Mouse (Mus musculus) CH12.LX (cell line): ENCODE measurements at regions not wholly inside any gene's neighbourhood (a gene's known extent, or its start where the extent isn't known, plus 50 kb on each side); places are given as distances from the start of the nearest gene placed in this dataset.

Source experiments
- DNase-seq: peaks from one replicate; pipeline ENCODE4 v3.0.0-alpha.2; 2013; ENCODE audit errors: extremely low read depth
- H3K27ac ChIP-seq: 2 replicates; pipeline ENCODE4 v1.5.1; 2012; ENCODE audit warnings: low read depth, mild to moderate bottlenecking, control low read depth, moderate library complexity; ENCODE audit not compliant: insufficient read depth
- H3K27me3 ChIP-seq: replicated peaks from 2 replicates; pipeline ENCODE3; 2012; ENCODE audit warnings: inconsistent platforms
- H3K36me3 ChIP-seq, 2 experiments: replicated peaks in 1 of 2; 2 replicates each; pipeline versions ENCODE3 to v1.6.1; 2012; ENCODE audit warnings: inconsistent platforms in 1 of 2, low read length in 1 of 2, mild to moderate bottlenecking in 1 of 2, mixed read lengths in 1 of 2, moderate library complexity in 1 of 2; ENCODE audit not compliant: control insufficient read depth in 1 of 2, insufficient read depth in 1 of 2
- H3K4me1 ChIP-seq, 2 experiments: 2 replicates each; pipeline ENCODE4 v1.6.1; 2012; ENCODE audit warnings: inconsistent platforms in 1 of 2, moderate library complexity in 1 of 2; ENCODE audit not compliant: insufficient read depth in 2 of 2, control insufficient read depth in 1 of 2
- H3K4me2 ChIP-seq: 2 replicates; pipeline ENCODE4 v1.6.1; 2012; ENCODE audit warnings: low read depth, mild to moderate bottlenecking, control low read depth; ENCODE audit not compliant: poor library complexity, insufficient read depth, severe bottlenecking
- H3K4me3 ChIP-seq, 3 experiments: fragments of 150-350 bp in 1 of 3; sonication (generic) in 1 of 3; replicated peaks in 1 of 3; 2 replicates each; pipeline versions ENCODE3 to v1.5.1; 2011 to 2012; ENCODE audit warnings: low read depth in 2 of 3, low read length in 2 of 3, mild to moderate bottlenecking in 2 of 3, moderate library complexity in 2 of 3, control low read depth in 1 of 3, improper control_type of control experiment in 1 of 3, inconsistent platforms in 1 of 3, mixed read lengths in 1 of 3; ENCODE audit not compliant: poor library complexity in 1 of 3
- H3K79me2 ChIP-seq: replicated peaks from 2 replicates; pipeline ENCODE4 v1.6.1; 2012; ENCODE audit warnings: mild to moderate bottlenecking, moderate library complexity; ENCODE audit not compliant: control insufficient read depth, poor library complexity, insufficient read depth, severe bottlenecking; ENCODE audit errors: extremely low read depth
- H3K9ac ChIP-seq: 2 replicates; pipeline ENCODE4 v1.6.1; 2012; ENCODE audit warnings: low read depth, mild to moderate bottlenecking, control low read depth, moderate library complexity; ENCODE audit not compliant: insufficient read depth
- H3K9me3 ChIP-seq: replicated peaks from 2 replicates; pipeline ENCODE3; 2012; ENCODE audit warnings: low read length, inconsistent platforms, mixed read lengths
- BHLHE40 ChIP-seq: IDR thresholded peaks from 2 replicates; pipeline ENCODE4 v1.6.1; 2011; ENCODE audit warnings: mild to moderate bottlenecking, low read depth, low read length, improper control_type of control experiment
- CHD1 ChIP-seq: IDR thresholded peaks from 2 replicates; pipeline ENCODE4 v1.6.1; 2012; ENCODE audit warnings: low read depth, low read length, improper control_type of control experiment, inconsistent platforms
- CTCF ChIP-seq, 2 experiments: IDR thresholded peaks in 1 of 2; conservative IDR thresholded peaks in 1 of 2; 2 replicates each; pipeline ENCODE4 v1.5.1; 2011 to 2012; ENCODE audit warnings: low read depth in 2 of 2, low read length in 2 of 2, improper control_type of control experiment in 1 of 2, inconsistent platforms in 1 of 2, mild to moderate bottlenecking in 1 of 2, moderate library complexity in 1 of 2
- EP300 ChIP-seq: IDR thresholded peaks from 2 replicates; pipeline ENCODE4 v1.6.1; 2011; ENCODE audit warnings: low read length, improper control_type of control experiment
- ETS1 ChIP-seq: conservative IDR thresholded peaks from 2 replicates; pipeline ENCODE4 v1.6.1; 2012; ENCODE audit warnings: low read depth, mild to moderate bottlenecking, inconsistent platforms, low read length, improper control_type of control experiment, moderate library complexity
- GABPA ChIP-seq: IDR thresholded peaks from 2 replicates; pipeline ENCODE4 v1.6.1; 2012; ENCODE audit warnings: low read depth, low read length, improper control_type of control experiment, inconsistent platforms; ENCODE audit not compliant: insufficient replicate concordance
- IRF4 ChIP-seq: IDR thresholded peaks from 2 replicates; pipeline ENCODE4 v1.6.1; 2014; ENCODE audit warnings: low read depth, mild to moderate bottlenecking, inconsistent platforms, low read length, improper control_type of control experiment
- JUN ChIP-seq: IDR thresholded peaks from 2 replicates; pipeline ENCODE4 v1.6.1; 2011; ENCODE audit warnings: low read depth, mild to moderate bottlenecking, low read length, improper control_type of control experiment, moderate library complexity; ENCODE audit not compliant: insufficient read depth
- JUND ChIP-seq: conservative IDR thresholded peaks from 2 replicates; pipeline ENCODE4 v1.6.1; 2011; ENCODE audit warnings: low read depth, low read length, improper control_type of control experiment
- KAT2A ChIP-seq: IDR thresholded peaks from 2 replicates; pipeline ENCODE4 v1.6.1; 2012; ENCODE audit warnings: low read length, improper control_type of control experiment, inconsistent platforms; ENCODE audit not compliant: insufficient replicate concordance
- MAFK ChIP-seq: IDR thresholded peaks from 2 replicates; pipeline ENCODE4 v1.6.1; 2011; ENCODE audit warnings: low read length, improper control_type of control experiment; ENCODE audit not compliant: insufficient replicate concordance
- MAX ChIP-seq: IDR thresholded peaks from 2 replicates; pipeline ENCODE4 v1.6.1; 2011; ENCODE audit warnings: low read length, improper control_type of control experiment
- MYC ChIP-seq: IDR thresholded peaks from 2 replicates; pipeline ENCODE4 v1.6.1; 2011; ENCODE audit warnings: low read depth, mild to moderate bottlenecking, improper control_type of control experiment, low read length
- POLR2A ChIP-seq: IDR thresholded peaks from 2 replicates; pipeline ENCODE4 v1.6.1; 2011; ENCODE audit warnings: low read depth, mild to moderate bottlenecking, improper control_type of control experiment, low read length
- POLR2AphosphoS2 ChIP-seq: IDR thresholded peaks from 2 replicates; pipeline ENCODE4 v1.6.1; 2011; ENCODE audit warnings: low read depth, low read length, improper control_type of control experiment
- RAD21 ChIP-seq: IDR thresholded peaks from 2 replicates; pipeline ENCODE4 v1.6.1; 2011; ENCODE audit warnings: low read depth, mild to moderate bottlenecking, low read length, improper control_type of control experiment, moderate library complexity
- SIN3A ChIP-seq: IDR thresholded peaks from 2 replicates; pipeline ENCODE4 v1.6.1; 2012; ENCODE audit warnings: low read length, improper control_type of control experiment, inconsistent platforms
- SMC3 ChIP-seq: IDR thresholded peaks from 2 replicates; pipeline ENCODE4 v1.6.1; 2011; ENCODE audit warnings: low read depth, low read length, improper control_type of control experiment
- TBP ChIP-seq: conservative IDR thresholded peaks from 2 replicates; pipeline ENCODE4 v1.6.1; 2011; ENCODE audit warnings: low read depth, low read length, improper control_type of control experiment
- TCF12 ChIP-seq: IDR thresholded peaks from 2 replicates; pipeline ENCODE4 v1.6.1; 2014; ENCODE audit warnings: low read depth, mild to moderate bottlenecking, inconsistent platforms, low read length, improper control_type of control experiment
- UBTF ChIP-seq: IDR thresholded peaks from 2 replicates; pipeline ENCODE4 v1.6.1; 2012; ENCODE audit warnings: low read depth, mild to moderate bottlenecking, inconsistent platforms, low read length, improper control_type of control experiment, moderate library complexity
- USF1 ChIP-seq: IDR thresholded peaks from 2 replicates; pipeline ENCODE4 v1.6.1; 2014; ENCODE audit warnings: low read depth, mild to moderate bottlenecking, inconsistent platforms, low read length, improper control_type of control experiment
- USF2 ChIP-seq: conservative IDR thresholded peaks from 2 replicates; pipeline ENCODE4 v1.6.1; 2011; ENCODE audit warnings: low read depth, low read length, improper control_type of control experiment
- ZC3H11A ChIP-seq: IDR thresholded peaks from 2 replicates; pipeline ENCODE4 v1.6.1; 2012; ENCODE audit warnings: low read depth, mild to moderate bottlenecking, inconsistent platforms, low read length, improper control_type of control experiment
- ZMIZ1 ChIP-seq: IDR thresholded peaks from 2 replicates; pipeline ENCODE4 v1.6.1; 2012; ENCODE audit warnings: low read depth, mild to moderate bottlenecking, inconsistent platforms, low read length, improper control_type of control experiment
- dilution Hi-C: fragments of 300-500 bp; cut with MboI; formaldehyde crosslinking; loops from 2 replicates; pipeline ENCODE4 v1.14.3; 2020; ENCODE audit warnings: low sequenced_read_pairs; ENCODE audit not compliant: extremely low pct_unique_long_range_greater_than_20kb, extremely low pct_ligation_motif_present
- in situ Hi-C: fragments of 300-500 bp; cut with MboI; formaldehyde crosslinking; loops from 3 replicates; pipeline ENCODE4 v1.14.3; 2019; ENCODE audit warnings: low sequenced_read_pairs, low pct_ligation_motif_present, low pct_unique_long_range_greater_than_20kb, mixed read lengths

GRCm38 (mm10) chr1:189066446-189067151 is 59.0 kb upstream of the Kctd3 start:
- Histone ChIP-seq H3K79me2 (no peaks in the 10 kb centered on the region), H3K36me3 (no peaks in the 10 kb centered on the region), H3K4me1 (peaks cover 0 to 14% of the 10 kb centered on the region in 2 experiments; a peak in 2 of 4 replicates), H3K27me3 (no peaks in the 10 kb centered on the region), H3K9me3 (no peaks in the 10 kb centered on the region), H3K27ac (no peak overlapping the region), H3K9ac (no peak overlapping the region), H3K4me3 (no peak overlapping the region), H3K4me2 (no peak overlapping the region)
- DNase-seq: no peak
- dilution Hi-C loops: no loop called here
- in situ Hi-C loops: no loop called here
- TF ChIP-seq CHD1 (no peak), KAT2A (no peak), USF1 (no peak), EP300 (no peak), TBP (no peak), USF2 (no peak), GABPA (no peak), RAD21 (no peak), CTCF (conservative IDR thresholded peaks at IDR 0.05 in 1 of 2, IDR thresholded peaks at IDR 0.05 in 1 of 2; ENCODE audit: low read depth in 2 of 2, low read length in 2 of 2) (no peak), MYC (no peak), POLR2AphosphoS2 (no peak), JUN (no peak), TCF12 (no peak), MAFK (no peak), MAX (no peak), ZMIZ1 (no peak)

DNA sequence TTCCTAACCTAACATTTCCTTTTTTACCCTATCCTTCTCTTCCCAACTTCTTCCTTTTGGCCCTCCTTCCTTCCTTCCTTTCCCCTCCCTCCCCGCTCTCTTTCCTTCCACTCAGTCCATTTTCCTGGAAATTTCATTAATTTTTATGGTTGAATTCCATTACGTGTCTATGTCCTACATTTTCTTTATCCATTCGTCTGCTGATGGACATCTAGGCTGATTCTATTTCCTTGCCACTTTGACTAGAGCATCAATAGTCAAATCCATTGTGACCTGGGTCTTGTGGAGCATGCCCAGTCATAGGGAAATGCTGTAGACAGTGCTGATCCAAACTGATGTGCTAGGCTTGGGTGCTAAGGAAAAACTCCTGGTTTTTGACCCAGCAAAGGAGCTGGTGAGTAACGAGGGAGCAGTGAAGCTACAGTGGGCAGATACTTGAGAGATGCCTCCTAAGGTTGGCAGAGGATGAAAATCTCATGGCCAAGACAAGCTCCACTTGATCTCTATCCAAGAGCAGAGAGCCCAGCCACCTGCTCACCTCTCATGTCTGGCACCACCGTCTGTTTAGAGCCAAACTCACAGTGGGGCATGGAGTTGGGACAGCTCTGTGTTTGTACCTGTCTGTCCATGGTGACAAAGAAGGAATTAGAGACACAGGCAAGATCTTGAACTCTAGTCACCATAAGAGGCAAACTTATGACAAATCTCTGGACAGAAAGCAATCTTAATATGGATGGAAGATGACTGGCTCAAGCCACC is 57.7 kb upstream of the Kctd3 start:
- in situ Hi-C loops (no loop called here), dilution Hi-C loops (no loop called here)
- Histone ChIP-seq H3K27me3 (no peaks in the 10 kb centered on the region), H3K36me3 (no peaks in the 10 kb centered on the region), H3K27ac (no peak overlapping the region), H3K4me3 (no peak overlapping the region), H3K9me3 (no peaks in the 10 kb centered on the region), H3K4me1 (peaks cover 0 to 9% of the 10 kb centered on the region in 2 experiments; a peak in 2 of 4 replicates), H3K4me2 (no peak overlapping the region), H3K9ac (no peak overlapping the region), H3K79me2 (no peaks in the 10 kb centered on the region)
- TF ChIP-seq EP300: no peak
- no peak for TF ChIP-seq SMC3
- no peak for TF ChIP-seq USF2
- TF ChIP-seq SIN3A: no peak
- TF ChIP-seq CHD1: no peak
- no peak for TF ChIP-seq IRF4
- TF ChIP-seq KAT2A: no peak
- TF ChIP-seq UBTF: no peak
- no peak for TF ChIP-seq JUND
- TF ChIP-seq ETS1: no peak
- TF ChIP-seq POLR2A: no peak
- no peak for TF ChIP-seq USF1
- TF ChIP-seq MAX: no peak
- no peak for TF ChIP-seq CTCF (conservative IDR thresholded peaks at IDR 0.05 in 1 of 2, IDR thresholded peaks at IDR 0.05 in 1 of 2; ENCODE audit: low read depth in 2 of 2, low read length in 2 of 2)
- TF ChIP-seq RAD21: no peak
- no peak for TF ChIP-seq BHLHE40
- no peak for TF ChIP-seq MAFK
- TF ChIP-seq ZMIZ1: no peak
- no peak for TF ChIP-seq ZC3H11A
- DNase-seq: no peak
